Mouse (Mus musculus): ENCODE measurements at regions not wholly inside any gene's neighbourhood (a gene's known extent, or its start where the extent isn't known, plus 50 kb on each side); places are given as distances from the start of the nearest gene placed in this dataset.
A peak's percentile ranks its signal among the peaks of the same experiment; 100 is the strongest.

- no peaks in the 10 kb centered on the region for H3K27me3 ChIP-seq (ENCODE audit: control insufficient read depth, insufficient read depth, insufficient read length)
- H3K36me3 ChIP-seq (ENCODE audit: control insufficient read depth, insufficient read depth) = no peaks in the 10 kb centered on the region
- no peak overlapping the region for H3ac ChIP-seq (ENCODE audit: control insufficient read depth, insufficient read length, low read depth)
- TF ChIP-seq MYOD1 (IDR thresholded peaks at IDR 0.05; ENCODE audit: control insufficient read depth, insufficient read length, low read depth) (no peak), CTCF (IDR thresholded peaks at IDR 0.05; ENCODE audit: control insufficient read depth, insufficient read depth, insufficient read length) (no peak), CEBPB (IDR thresholded peaks at IDR 0.05; ENCODE audit: low read depth) (no peak), FOSL1 (IDR thresholded peaks at IDR 0.05; ENCODE audit: insufficient read depth, low read length, poor library complexity, severe bottlenecking) (no peak), USF1 (IDR thresholded peaks at IDR 0.05; ENCODE audit: low read depth) (no peak), MYOG (IDR thresholded peaks at IDR 0.05; ENCODE audit: control insufficient read depth, extremely low read depth, insufficient read length) (no peak), MAX (IDR thresholded peaks at IDR 0.05) (no peak)
- no peak overlapping the region for H3K4me3 ChIP-seq (ENCODE audit: insufficient read depth, poor library complexity, severe bottlenecking)
- H3K79me2 ChIP-seq (ENCODE audit: control insufficient read depth, insufficient read depth) = no peaks in the 10 kb centered on the region
- no peaks in the 10 kb centered on the region for H3K79me3 ChIP-seq (ENCODE audit: low read depth)
These were observed 298.1 kb downstream of the 1700129C05Rik start for GRCm38 (mm10) chr14:58844565-58844964.

- H3K36me3 ChIP-seq (ENCODE audit: control insufficient read depth, insufficient read depth) = no peaks in the 10 kb centered on the region
- TF ChIP-seq FOSL1 (IDR thresholded peaks at IDR 0.05; ENCODE audit: insufficient read depth, low read length, poor library complexity, severe bottlenecking) (no peak), MYOG (IDR thresholded peaks at IDR 0.05; ENCODE audit: control insufficient read depth, extremely low read depth, insufficient read length) (no peak), CEBPB (IDR thresholded peaks at IDR 0.05; ENCODE audit: low read depth) (no peak)
- H3K79me3 ChIP-seq (ENCODE audit: low read depth) = no peaks in the 10 kb centered on the region
These were observed 300.4 kb downstream of the 1700129C05Rik start for GRCm38 (mm10) chr14:58842196-58842886.

GRCm38 (mm10) chr14:58822938-58823337, 319.8 kb downstream of the 1700129C05Rik start:
- no peak overlapping the region for H3ac ChIP-seq (ENCODE audit: control insufficient read depth, insufficient read length, low read depth)
- H3K79me2 ChIP-seq (ENCODE audit: control insufficient read depth, insufficient read depth) = no peaks in the 10 kb centered on the region
- TF ChIP-seq MYOD1 (IDR thresholded peaks at IDR 0.05; ENCODE audit: control insufficient read depth, insufficient read length, low read depth) (peak; percentile 100), USF1 (IDR thresholded peaks at IDR 0.05; ENCODE audit: low read depth) (peak; percentile 41), FOSL1 (IDR thresholded peaks at IDR 0.05; ENCODE audit: insufficient read depth, low read length, poor library complexity, severe bottlenecking) (peak; percentile 34), CTCF (IDR thresholded peaks at IDR 0.05; ENCODE audit: control insufficient read depth, insufficient read depth, insufficient read length) (no peak)
- H3K79me3 ChIP-seq (ENCODE audit: low read depth) = no peaks in the 10 kb centered on the region
- no peak overlapping the region for H3K4me3 ChIP-seq (ENCODE audit: insufficient read depth, poor library complexity, severe bottlenecking)
- H3K36me3 ChIP-seq (ENCODE audit: control insufficient read depth, insufficient read depth) = no peaks in the 10 kb centered on the region
- H3K27me3 ChIP-seq (ENCODE audit: control insufficient read depth, insufficient read depth, insufficient read length) = no peaks in the 10 kb centered on the region

More at GRCm38 (mm10) chr14:58842196-58842886, 300.4 kb downstream of the 1700129C05Rik start:
- H3ac ChIP-seq (ENCODE audit: control insufficient read depth, insufficient read length, low read depth) = no peak overlapping the region
- no peaks in the 10 kb centered on the region for H3K79me2 ChIP-seq (ENCODE audit: control insufficient read depth, insufficient read depth)
- H3K4me3 ChIP-seq (ENCODE audit: insufficient read depth, poor library complexity, severe bottlenecking) = no peak overlapping the region
- no peaks in the 10 kb centered on the region for H3K27me3 ChIP-seq (ENCODE audit: control insufficient read depth, insufficient read depth, insufficient read length)

GRCm38 (mm10) chr14:58817961-58818504, 324.7 kb downstream of the 1700129C05Rik start:
- H3K36me3 ChIP-seq (ENCODE audit: control insufficient read depth, insufficient read depth) = no peaks in the 10 kb centered on the region
- TF ChIP-seq USF1 (IDR thresholded peaks at IDR 0.05; ENCODE audit: low read depth) (no peak), MAX (IDR thresholded peaks at IDR 0.05) (no peak), MYOD1 (IDR thresholded peaks at IDR 0.05; ENCODE audit: control insufficient read depth, insufficient read length, low read depth) (no peak), CEBPB (IDR thresholded peaks at IDR 0.05; ENCODE audit: low read depth) (no peak), FOSL1 (IDR thresholded peaks at IDR 0.05; ENCODE audit: insufficient read depth, low read length, poor library complexity, severe bottlenecking) (no peak)
- no peaks in the 10 kb centered on the region for H3K27me3 ChIP-seq (ENCODE audit: control insufficient read depth, insufficient read depth, insufficient read length)
- no peaks in the 10 kb centered on the region for H3K79me2 ChIP-seq (ENCODE audit: control insufficient read depth, insufficient read depth)
- H3K79me3 ChIP-seq (ENCODE audit: low read depth) = no peaks in the 10 kb centered on the region
- no peak overlapping the region for H3K4me3 ChIP-seq (ENCODE audit: insufficient read depth, poor library complexity, severe bottlenecking)
- no peak overlapping the region for H3ac ChIP-seq (ENCODE audit: control insufficient read depth, insufficient read length, low read depth)

GRCm38 (mm10) chr14:58816540-58816876, 326.2 kb downstream of the 1700129C05Rik start:
- Histone ChIP-seq H3K36me3 (ENCODE audit: control insufficient read depth, insufficient read depth) (no peaks in the 10 kb centered on the region), H3K27me3 (ENCODE audit: control insufficient read depth, insufficient read depth, insufficient read length) (no peaks in the 10 kb centered on the region), H3K4me3 (ENCODE audit: insufficient read depth, poor library complexity, severe bottlenecking) (no peak overlapping the region), H3ac (ENCODE audit: control insufficient read depth, insufficient read length, low read depth) (no peak overlapping the region), H3K79me3 (ENCODE audit: low read depth) (no peaks in the 10 kb centered on the region), H3K79me2 (ENCODE audit: control insufficient read depth, insufficient read depth) (no peaks in the 10 kb centered on the region)
- TF ChIP-seq CEBPB (IDR thresholded peaks at IDR 0.05; ENCODE audit: low read depth) (no peak), MYOG (IDR thresholded peaks at IDR 0.05; ENCODE audit: control insufficient read depth, extremely low read depth, insufficient read length) (no peak), MYOD1 (IDR thresholded peaks at IDR 0.05; ENCODE audit: control insufficient read depth, insufficient read length, low read depth) (peak; percentile 12), MAX (IDR thresholded peaks at IDR 0.05) (no peak), FOSL1 (IDR thresholded peaks at IDR 0.05; ENCODE audit: insufficient read depth, low read length, poor library complexity, severe bottlenecking) (no peak)

Data from C2C12 (cell line).